Mouse (Mus musculus): ENCODE measurements around the gene Fam57a.

DNA sequence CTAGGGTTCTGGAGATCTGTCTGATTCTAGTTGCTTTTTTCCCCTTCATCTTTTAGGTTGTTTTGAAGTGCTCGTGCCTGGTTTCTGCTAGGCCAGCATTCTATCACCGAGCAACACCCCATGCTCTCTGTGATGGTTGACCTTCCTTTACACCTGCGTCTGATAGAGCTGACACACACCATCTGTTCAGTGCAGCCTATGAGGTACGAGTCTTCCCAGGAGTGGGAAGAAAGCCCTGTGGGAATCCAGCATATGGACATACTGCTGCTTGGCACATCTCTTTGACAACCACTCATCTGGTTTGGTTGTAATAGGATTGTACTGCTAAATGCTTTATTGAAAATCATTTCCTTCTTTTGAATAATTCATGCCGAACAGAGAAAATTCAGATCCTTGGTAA is 9.3 kb upstream of the Fam57a start:
- no peak for TF ChIP-seq CTCF (conservative IDR thresholded peaks at IDR 0.05; ENCODE audit: low read length)
- no peak for TF ChIP-seq NANOG (IDR thresholded peaks at IDR 0.05; ENCODE audit: borderline replicate concordance, low read length)
